Mouse (Mus musculus): ENCODE data around the gene Zbtb41. TPM values are rescaled to one million over a fixed set of nuclear protein-coding genes. Genes with fewer than 3 reads are reported as not detected.

Zbtb41 gene
- polyA plus RNA-seq (2015; fragmentation: Nextera tagmentation; extraction: Ambion mirVana), result 3.6 and 3.9 TPM in 2 replicates

DNA sequence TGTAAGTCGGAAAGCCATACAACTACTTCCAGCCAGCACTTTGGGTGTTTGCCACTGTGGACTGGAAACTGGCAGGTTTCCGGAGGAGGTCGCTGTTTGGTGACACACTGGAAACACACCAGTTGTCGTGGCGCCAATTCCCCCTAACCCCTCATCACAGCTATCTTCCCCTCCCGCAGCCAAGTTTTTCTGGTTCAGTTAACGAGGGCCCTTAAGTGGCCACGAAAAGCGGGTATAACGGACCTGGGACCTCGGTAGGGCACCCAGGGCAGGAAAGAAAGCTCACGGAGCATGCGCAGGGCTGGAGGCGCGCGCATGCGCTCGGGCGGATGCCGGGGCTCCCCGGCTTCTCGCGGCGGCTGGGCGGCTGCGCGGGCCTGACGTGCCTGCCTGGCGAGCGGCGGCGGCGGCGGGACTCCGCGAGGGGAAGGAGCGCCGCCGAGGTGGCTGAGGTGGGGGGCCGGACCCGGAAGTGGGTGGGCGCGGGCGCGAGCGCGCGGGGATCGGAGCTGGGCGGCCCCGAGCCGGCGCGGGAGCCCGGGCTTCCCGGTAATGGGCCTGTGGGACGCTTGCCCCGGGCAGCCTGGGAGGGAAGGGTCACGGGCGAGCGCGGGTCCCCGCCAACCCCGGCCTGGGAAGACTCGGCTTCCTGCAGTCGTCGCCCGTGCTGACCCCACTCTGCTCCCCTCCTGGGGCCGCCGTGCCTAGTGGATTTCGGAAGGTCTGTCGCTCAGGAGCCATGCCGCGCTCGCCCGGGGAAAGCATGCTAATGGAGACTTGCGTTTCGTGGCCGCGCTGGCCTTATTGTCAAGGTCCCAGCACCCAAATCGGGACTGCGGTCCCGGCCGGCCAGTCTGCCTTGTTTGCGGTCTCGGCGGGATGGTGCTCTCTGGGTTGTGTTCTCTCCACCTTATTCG is at the start of gene Zbtb41:
Gene Zbtb41 (plus strand): TSS at position 414 of the 917 bp plus-strand sequence.

GRCm38 (mm10) chr1:139376638-139377286 is 45.3 kb upstream of the Zbtb41 start, which contains the start of gene Crb1:
Crb1 (minus strand) TSS chr1:139377100.

GRCm38 (mm10) chr1:139454340-139455225 is 32.5 kb downstream of the Zbtb41 start, which contains the start of gene Aspm:
Aspm (plus strand) TSS chr1:139454772.

GRCm38 (mm10) chr1:139501258-139501752 is 79.2 kb downstream of the Zbtb41 start, which contains the start of gene F13b:
F13b (plus strand) TSS chr1:139501702.

Other genes starting within 250 kb of the Zbtb41 start
- 0.04 TPM in 1 of 2 replicates, not detected in the other for gene Crb1, start 45.2 kb upstream of the Zbtb41 start, polyA plus RNA-seq (2015; fragmentation: Nextera tagmentation; extraction: Ambion mirVana)
- gene Aspm, start 32.5 kb downstream of the Zbtb41 start, polyA plus RNA-seq (2015; fragmentation: Nextera tagmentation; extraction: Ambion mirVana), result 3.4 and 3.5 TPM in 2 replicates
- gene F13b, start 79.4 kb downstream of the Zbtb41 start, polyA plus RNA-seq (2015; fragmentation: Nextera tagmentation; extraction: Ambion mirVana), result 0.12 and 0.13 TPM in 2 replicates
- gene Cfhr1, start 138.0 kb downstream of the Zbtb41 start, polyA plus RNA-seq (2015; fragmentation: Nextera tagmentation; extraction: Ambion mirVana), result not detected in 2 replicates